Mouse (Mus musculus): Measurements from ENCODE around the gene Ppp2ca. TPM values are rescaled to one million over a fixed set of nuclear protein-coding genes. Genes with fewer than 3 reads are reported as not detected.
"Not testable (repeated sequence)": the region's sequence is repeated elsewhere in the genome, so short reads cannot be mapped to it uniquely, and the experiment has no call there.

The Ppp2ca gene
- total RNA-seq, 2 experiments from 2014 or later = 57.7 to 64.9 TPM

GRCm38 (mm10) chr11:52091261-52091660 lies 7.2 kb upstream of the Ppp2ca start:
- DNase-seq (ENCODE audit: low spot score in 2 of 2) = no peak

DNA sequence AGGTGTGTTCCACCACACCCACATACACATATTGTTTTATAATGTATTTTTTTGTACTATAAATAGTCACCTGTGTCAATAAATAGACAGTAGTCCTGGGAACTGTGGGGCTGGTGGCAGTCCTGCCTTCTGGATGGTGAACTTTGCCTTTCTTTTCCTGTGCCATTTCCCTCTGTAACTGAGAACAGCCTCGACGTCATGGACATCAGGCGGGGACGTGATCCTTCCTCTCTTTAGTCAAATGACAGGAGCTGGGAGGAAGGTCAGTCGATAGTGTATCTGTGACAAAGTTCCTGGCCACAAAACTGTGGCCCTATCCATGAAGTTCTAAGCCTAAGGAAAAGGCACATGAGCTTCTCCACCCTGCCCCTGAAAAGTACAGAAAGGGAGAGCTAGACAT lies 3.9 kb upstream of the Ppp2ca start:
- DNase-seq (ENCODE audit: low spot score in 2 of 2) = no peak

DNA sequence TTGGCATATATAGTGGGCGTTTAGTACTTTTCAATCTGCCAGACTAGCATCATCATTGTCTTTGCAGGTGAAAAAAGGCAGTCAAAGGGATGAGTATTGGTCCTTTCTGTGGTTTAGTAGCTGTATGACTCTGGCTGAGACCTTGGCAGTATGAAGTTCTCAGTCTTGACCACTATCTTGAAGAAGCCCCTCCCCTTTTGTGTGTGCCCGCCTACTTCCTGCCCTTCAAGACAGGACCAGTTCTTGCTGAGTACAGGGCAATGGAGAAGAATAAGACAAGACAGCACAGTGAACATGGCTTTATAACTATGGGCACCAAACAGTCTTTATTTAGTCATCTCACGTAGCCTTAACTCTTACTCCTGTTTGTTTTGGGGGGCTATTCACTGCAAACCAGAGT lies 1.5 kb upstream of the Ppp2ca start:
- no peak for DNase-seq (ENCODE audit: low spot score in 2 of 2)

- no peak for DNase-seq (ENCODE audit: low spot score in 2 of 2)
Measured at GRCm38 (mm10) chr11:52097596-52097995, 885 bp upstream of the Ppp2ca start.

GRCm38 (mm10) chr11:52099031-52099761 lies 715 bp downstream of the Ppp2ca start:
- peak; percentile 69 to 79 for DNase-seq (ENCODE audit: low spot score in 2 of 2)

DNA sequence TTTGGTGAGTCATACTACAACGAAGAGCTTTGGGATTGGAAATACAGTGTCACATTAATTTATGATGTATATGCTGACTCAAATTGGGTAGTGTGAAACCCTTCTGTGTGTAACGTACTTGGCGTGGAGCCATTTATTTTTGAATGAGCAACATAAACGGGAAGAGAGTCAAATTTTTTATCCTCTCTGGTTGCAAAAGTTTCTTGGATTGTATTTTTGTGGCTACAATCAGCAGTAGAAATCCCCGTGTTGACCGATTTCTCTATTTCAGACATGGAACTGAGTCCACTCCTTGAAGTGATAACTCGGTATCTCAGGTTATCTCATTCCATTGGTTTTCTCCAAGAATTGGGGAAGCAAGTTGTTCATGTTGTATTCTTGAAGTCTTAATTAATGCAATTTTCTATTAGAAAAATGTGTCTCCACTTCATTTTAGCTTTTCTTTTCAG lies 1.3 kb downstream of the Ppp2ca start:
- DNase-seq (ENCODE audit: low spot score in 2 of 2) = no peak

DNA sequence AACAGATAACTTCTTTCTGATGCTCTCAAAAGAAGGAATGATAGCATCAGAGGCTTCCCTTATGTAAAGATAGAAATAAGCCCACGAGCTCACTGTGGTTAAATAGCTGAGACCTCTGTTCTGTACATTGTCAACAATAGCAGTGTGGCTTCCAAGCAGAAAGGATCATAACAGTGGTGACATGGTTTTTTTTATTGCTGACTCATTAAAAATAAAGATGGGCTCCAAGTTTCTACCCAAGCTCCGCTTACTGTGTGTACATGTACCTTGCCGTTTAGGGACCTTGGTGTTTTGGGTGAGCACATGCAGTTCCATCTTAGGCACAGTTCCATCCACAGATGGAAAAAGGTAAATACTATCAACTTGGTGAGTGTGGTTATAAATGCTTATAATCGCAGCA lies 4.5 kb downstream of the Ppp2ca start:
- no peak for DNase-seq (ENCODE audit: low spot score in 2 of 2)

- no peak for DNase-seq (ENCODE audit: low spot score in 2 of 2)
Measured at GRCm38 (mm10) chr11:52105503-52105902, 7.0 kb downstream of the Ppp2ca start.

- DNase-seq (ENCODE audit: low spot score in 2 of 2) = no peak
Measured at GRCm38 (mm10) chr11:52106037-52106436, 7.6 kb downstream of the Ppp2ca start.

DNA sequence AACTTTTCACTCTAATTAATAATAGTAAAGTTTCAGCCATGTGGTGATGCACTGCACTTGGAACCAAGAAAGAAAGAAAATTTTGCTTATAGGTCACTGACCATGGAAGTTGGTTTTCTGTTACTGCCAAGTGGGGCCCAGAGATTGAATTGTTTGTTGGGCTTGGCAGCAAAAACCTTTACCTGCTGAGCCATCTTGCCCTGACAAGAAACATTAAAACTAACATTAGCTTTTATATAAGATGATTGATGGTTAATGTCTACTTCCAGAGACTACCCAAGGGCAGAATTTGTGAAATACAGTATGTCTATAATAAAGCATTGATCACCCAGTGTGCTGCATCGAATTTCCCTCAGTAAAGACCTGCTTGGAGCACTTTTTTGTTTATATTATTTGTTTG lies 8.0 kb downstream of the Ppp2ca start:
- no peak for DNase-seq (ENCODE audit: low spot score in 2 of 2)

DNA sequence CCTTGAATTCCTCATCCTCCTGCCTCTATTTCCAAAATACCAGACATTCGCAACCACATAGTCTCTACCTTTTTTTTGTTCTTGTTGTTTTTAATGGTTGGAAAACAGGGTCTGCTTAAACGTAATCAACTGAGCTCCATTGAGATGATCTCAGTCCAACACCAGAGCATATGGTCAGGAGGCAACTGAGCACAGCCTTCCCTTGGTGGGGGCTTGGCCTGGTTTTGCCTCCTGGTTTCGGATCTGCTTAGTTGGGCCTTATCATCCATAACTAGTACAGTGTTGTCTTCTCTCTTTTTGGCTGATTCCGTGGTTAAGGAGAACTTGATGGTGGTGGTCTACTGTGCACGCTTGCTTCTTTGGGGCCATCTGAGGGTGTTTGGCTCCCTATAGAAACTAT lies 10.3 kb downstream of the Ppp2ca start:
- no peak for DNase-seq (ENCODE audit: low spot score in 2 of 2)

DNA sequence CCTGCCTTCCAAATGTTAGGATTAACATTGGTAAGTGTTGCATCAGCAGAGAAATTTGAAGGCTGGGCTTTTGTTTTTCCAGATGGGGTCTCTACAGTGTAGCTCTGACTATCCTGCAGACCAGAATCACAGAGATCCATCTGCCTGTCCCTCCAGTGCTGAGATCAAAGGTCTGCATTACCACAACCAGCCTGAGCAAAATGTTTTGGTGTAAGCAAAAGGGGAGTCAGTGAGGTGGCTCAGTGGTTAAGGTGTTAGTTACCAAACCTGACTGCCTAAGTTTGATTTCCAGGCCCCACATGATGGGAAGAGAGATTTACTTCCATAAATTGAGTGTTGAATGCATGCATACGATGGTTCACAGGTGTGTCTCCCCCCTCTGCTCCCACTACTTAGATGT lies 10.9 kb downstream of the Ppp2ca start:
- DNase-seq (ENCODE audit: low spot score in 2 of 2) = no peak

GRCm38 (mm10) chr11:52115479-52115878 lies 17.0 kb downstream of the Ppp2ca start:
- no peak for DNase-seq (ENCODE audit: low spot score in 2 of 2)

DNA sequence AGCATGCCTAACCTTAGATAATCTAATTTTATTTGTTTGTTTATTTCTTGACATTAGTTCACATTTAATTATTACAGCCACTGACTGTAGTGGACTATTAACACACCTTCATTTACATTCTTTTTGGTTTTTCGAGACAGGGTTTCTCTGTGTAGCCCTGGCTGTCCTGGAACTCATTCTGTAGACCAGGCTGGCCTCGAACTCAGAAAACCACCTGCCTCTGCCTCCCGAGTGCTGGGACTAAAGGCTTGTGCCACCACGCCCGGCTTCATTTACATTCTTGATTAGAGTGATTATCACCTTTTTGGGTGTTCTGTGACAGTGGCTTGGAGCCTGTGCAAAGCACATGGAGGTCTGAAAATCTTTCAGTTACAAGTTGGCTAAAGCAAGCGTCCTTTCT lies 17.6 kb downstream of the Ppp2ca start:
- DNase-seq (ENCODE audit: low spot score in 2 of 2) = not testable (repeated sequence)

DNA sequence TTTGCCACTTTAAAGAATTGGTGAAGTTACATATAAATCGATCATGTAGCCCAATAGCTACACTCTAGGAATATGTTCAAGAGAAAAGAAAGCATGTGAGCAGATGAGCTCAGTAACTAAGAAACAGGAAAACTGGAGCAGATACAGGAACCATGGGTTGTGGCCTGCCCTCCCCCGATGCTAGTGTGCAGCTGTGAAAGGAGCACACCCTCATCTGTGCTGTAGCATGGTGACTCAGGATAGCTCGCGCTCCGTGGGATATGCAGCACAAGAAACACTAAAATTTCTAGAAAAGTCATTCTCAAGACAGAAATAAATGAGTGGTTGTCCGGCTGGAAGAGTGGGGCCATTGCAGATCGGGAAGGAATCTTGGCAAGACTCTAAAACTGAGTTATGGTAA lies 18.7 kb downstream of the Ppp2ca start:
- DNase-seq (ENCODE audit: low spot score in 2 of 2) = no peak

DNA sequence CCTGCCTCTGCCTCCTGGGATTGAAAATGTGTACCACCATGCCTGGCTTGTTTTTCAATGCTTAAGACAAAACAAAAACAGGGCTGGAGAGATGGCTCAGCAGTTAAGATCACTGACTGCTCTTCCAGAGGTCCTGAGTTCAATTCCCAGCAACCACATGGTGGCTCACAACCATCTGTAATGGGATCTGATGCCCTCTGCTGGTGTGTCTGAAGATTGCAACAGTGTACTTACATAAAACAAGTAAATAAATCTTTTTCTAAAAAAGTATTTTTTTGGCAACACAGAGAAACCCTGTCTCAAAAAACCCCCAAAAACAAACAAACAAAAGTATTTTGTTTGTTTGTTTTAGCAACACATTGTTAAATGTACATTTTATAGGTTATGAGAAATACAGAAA lies 21.9 kb downstream of the Ppp2ca start:
- DNase-seq (ENCODE audit: low spot score in 2 of 2) = not testable (repeated sequence)

- DNase-seq (ENCODE audit: low spot score in 2 of 2) = no peak
Measured at GRCm38 (mm10) chr11:52122045-52122444, 23.6 kb downstream of the Ppp2ca start.

DNA sequence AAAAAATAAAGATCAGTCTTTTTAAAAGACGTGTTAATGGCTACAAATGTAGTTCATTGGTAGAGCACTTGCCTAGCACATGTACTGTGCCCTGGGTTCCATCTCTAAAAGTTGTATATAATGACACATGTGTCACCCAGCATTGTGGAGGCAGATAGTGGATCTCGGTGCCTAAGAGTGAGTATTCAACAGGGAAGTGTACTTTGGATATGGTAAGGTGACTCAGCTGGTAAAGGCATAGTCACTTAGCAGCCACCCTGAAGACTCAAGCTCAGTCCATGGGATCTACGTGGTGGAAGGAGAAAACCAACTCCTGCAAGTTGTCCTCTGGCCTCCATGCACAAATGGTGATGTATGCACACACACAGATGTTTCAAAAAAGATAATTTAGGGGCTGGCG lies 26.0 kb downstream of the Ppp2ca start:
- DNase-seq (ENCODE audit: low spot score in 2 of 2) = no peak

DNA sequence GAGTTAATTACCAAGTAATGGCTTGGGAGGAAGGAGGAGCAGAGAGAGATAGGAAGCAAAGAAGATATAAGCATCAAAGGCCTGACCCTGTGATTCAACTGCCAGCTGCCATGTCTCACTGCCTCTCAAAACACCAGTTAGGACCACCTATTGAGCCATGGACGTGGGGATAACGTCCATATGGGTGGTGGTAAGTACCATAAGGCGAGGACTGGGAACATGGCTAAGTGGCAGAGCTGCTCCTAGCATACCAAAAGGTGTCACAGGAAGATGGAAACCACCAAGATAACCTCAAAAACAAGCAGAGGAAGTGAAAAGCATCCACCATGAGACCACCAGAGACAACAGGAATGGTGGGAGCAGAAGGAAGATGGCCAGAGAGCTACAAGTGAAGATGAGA lies 28.7 kb downstream of the Ppp2ca start:
- DNase-seq (ENCODE audit: low spot score in 2 of 2) = no peak

DNA sequence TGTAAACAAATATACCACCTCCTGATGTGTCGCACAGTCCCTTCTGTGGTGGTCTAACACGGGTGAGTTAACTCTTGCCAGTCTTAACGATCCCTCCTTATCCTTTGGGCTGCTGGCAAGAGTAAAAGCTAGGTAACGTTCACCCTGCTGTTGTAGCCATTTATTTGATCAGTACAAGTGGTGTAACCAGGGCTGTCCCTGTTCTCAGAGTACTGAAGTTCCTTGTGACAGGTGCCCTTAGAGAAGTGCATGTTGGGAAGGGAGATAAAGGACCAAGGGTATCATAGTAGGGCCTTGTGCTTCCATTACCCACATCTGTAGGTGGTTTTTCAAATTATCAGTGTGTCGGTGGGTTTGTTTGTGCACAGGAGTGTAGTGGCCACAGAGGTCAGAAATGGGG lies 29.3 kb downstream of the Ppp2ca start:
- no peak for DNase-seq (ENCODE audit: low spot score in 2 of 2)

- no peak for DNase-seq (ENCODE audit: low spot score in 2 of 2)
Measured at GRCm38 (mm10) chr11:52128316-52129061, 30.0 kb downstream of the Ppp2ca start.

- DNase-seq (ENCODE audit: low spot score in 2 of 2) = no peak
Measured at GRCm38 (mm10) chr11:52129171-52129570, 30.7 kb downstream of the Ppp2ca start.
